Mouse (Mus musculus) heart, postnatal 10 days (tissue): ENCODE data around the gene Prr7. TPM values are rescaled to one million over a fixed set of nuclear protein-coding genes. Genes with fewer than 3 reads are reported as not detected.

ENCODE experiments used
- DNase-seq, 2 experiments: peaks; one replicate each; pipeline ENCODE4 v3.0.0; 2021
- intact Hi-C: fragments of 180-260 bp; cut with DNase I; formaldehyde crosslinking; loops from one replicate; pipeline ENCODE4 v1.15.1; 2025
- microRNA-seq, 2 experiments: library from miRNA; unstranded; fragments of <30 nt; microRNA quantifications; one replicate each; pipeline ENCODE4 v1.2.0; 2022
- total RNA-seq, 2 experiments: library from RNA; stranded (reverse); gene quantifications; 2 replicates each; pipeline ENCODE4 v1.2.3; 2021

Gene Prr7
- total RNA-seq, 2 experiments from 2014 or later, result 1.7 to 1.8 TPM

DNA sequence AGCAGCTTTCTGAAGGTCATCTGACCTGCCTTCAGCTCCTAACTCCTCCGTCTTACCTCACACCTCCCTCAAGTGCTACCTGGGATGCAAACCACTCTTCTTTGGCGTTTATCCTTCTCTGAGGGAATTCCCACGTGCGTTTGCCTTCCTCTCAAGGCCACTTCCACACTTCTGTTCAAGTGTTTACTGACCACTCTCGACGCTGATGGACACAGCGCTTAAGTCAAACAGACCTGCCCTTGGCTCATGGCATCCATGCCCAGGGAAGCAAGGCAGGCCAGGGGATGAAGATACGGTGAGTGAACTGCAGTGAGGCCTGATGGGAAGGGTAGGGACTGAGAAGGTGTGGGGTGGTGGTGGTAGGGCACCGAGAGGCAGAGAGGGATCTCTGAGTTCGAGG is 36.5 kb downstream of the Prr7 start:
- no peak for DNase-seq
- intact Hi-C loops, result no loop called here

DNA sequence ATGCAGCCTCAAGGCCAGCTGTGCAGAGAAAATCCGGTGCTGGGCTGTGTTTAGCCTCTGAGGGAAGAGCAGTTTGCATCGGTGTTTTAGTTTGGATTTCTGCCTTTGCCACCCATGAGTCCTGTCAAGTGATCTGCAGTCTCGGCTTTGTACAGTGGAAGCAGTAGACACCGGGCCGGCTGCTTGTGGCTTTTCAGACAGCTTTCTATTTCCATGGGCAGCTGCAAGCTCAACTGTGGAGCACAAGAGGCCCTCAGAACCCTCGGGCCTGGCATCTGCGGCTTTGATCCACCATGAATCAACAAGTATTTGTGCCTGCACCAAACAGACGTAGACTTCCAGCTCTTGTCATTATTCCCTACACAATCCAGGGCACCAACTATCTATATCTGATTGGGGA is 38.3 kb downstream of the Prr7 start:
- DNase-seq, result no peak
- intact Hi-C loops, result no loop called here

DNA sequence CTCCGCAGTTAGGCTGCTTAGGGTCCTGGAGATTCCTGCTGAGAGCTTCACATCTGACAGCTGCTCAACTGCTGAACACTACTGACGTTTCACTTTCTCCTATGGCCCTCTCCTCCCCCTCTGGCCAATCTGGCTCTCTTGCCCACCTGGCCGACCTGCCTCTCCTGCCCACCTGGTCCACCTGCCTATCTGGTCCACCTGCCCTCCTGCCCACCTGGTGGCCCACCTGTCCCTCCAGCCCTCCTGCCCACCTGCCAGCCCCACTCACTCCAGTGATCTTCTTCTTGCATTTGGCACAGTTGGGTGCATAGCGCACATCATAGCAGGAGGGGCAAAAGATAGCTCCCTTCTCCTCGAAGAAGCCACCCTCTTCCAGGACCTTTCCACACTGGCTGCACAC is 40.3 kb downstream of the Prr7 start:
- intact Hi-C loops, result loop anchor here (2.0 kb wide), 1 partner anchor 16 kb away; the partner anchor contains the start of gene Dbn1
- no peak for DNase-seq

DNA sequence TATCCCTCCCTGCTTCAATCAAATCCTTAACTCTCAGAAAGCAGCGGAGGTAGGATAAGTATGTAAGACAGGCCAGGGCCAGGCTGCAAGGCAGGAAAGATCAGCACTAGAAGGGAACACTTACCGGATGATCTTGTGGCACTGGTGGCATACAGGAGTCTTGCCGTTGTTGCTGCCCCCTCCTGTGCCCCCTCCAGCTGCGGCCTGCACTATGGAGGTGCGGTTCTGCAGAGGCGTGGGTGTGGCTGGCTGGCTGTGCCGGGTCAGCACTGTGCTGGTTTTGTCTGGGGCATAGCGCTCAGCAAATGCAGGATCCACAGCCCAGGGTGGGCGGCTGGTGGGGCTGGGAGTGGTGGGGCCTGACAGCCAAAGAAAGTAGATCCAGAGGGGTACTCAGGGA is 41.7 kb downstream of the Prr7 start:
- no peak for DNase-seq
- intact Hi-C loops, result loop anchor here (2.0 kb wide), 1 partner anchor 17 kb away; the partner anchor contains the start of gene Dbn1

DNA sequence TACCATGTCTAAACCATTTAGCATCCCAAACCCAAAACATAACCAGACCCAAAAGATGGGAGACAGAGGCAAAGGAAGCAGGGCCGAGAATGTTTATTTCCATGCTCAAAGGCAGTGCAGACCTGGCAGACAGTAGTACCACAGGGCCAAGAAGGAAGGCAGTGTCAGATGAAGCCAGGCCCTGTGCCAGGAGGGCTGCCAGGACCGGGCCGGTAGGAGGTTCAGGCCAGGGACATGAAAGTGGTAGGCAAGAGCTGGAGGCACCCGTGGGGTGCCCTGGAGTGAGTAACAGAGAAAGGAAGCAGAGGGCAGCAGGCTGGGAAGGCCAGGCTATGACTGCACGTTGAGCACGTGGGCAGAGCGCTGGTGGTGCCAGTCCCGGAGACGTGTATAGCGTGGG is 42.6 kb downstream of the Prr7 start:
- DNase-seq, result no peak

DNA sequence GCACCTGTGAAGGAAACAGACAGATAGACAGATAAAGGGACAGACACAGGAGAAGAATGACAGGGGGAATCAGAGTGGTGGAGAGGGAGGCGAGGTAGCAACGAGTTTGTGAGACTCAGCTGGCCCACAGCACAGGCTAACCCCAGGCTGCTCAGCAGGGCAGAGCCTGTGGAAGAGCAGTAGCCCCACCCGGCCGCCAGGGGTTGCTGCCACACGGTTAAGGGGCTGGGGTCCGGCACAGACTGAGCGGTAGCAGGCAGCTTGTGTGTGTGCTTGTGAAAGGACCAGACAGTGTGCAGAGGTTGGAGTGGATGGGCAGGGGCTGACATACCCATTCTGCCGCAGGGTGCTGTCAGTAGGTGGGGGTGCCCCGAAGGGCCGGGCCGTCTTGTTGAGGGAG is 43.8 kb downstream of the Prr7 start:
- intact Hi-C loops, result no loop called here
- no peak for DNase-seq

More for the DNA sequence above, 42.6 kb downstream of the Prr7 start:
- intact Hi-C loops, result no loop called here

DNA sequence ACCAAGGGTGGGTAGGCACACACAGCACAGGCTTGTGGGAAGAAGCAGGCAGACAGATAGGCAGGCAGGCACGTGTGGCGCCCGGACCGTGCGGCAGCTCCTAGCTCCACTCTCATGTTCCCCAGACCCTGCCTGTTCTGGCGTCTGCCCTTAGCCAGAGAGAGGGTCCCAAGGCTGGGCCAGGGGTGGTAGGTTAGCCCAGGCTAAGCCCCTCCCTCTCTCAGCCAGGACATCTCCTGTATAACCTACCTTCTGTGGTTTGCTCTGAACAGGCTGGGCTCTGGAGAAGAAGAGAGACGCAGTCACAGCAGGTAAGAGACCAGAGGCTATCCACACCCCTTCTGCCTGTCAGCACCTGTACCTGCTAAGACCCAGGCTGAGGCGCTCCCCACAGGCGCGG is 44.5 kb downstream of the Prr7 start:
- no peak for DNase-seq
- intact Hi-C loops, result no loop called here

DNA sequence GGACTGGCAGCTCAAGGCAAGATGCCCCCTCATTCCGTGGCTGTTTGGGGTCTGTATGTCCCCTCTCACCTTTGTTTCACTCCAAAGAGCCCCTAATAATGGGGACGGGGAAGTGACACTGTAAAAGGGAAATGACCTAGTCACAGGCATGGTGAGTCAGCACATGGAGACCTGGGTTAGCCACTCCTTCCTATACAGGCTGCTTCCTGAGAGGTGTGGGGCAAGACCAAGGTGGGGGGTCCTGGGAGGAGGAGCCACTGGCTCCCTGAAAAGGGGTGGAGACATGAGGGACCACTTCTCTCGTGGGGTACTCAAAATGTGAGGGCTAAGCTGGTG is 46.2 kb downstream of the Prr7 start:
- intact Hi-C loops, result no loop called here
- DNase-seq, result no peak

DNA sequence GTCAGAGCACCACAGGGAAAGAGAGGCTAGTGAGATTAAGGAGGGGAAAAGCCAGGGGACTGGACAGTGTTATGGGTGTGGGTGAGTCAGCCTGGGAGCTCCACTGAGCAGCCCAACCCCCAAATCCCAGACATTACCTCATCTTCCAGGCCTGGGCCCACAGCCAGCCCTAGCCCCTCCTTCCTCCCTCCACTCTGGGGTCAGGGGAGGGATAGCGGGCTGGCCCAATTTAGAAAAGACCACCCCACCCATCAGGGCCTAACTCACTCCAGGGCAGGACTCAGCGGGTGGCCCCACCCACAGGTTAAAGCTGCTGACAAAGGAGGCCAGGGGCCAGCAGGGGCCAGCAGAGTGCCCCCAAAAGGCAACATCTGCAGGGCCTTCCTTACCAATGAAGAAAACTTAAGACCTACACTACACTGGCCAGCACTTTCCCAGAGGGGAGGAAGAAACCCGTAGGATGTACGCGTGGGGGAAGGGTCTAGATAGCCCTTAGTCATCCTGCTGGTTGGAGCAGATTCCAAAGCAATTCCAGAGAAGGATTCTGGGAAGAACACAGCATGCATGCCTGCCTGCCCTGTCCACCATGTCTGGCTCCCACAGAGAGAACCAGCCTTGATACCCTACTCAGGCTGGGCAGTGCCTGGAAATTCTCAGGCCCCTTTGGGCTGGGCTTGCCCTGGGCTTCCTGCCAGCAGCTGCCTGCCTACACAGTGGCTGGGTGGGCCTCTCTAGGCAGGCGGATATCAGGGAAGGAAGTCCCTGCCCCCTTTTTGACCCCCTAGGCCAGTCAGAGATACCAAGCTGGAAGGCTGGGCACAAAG is 46.8 kb downstream of the Prr7 start:
- intact Hi-C loops, result no loop called here
- DNase-seq, result peak; percentile 93 to 94

DNA sequence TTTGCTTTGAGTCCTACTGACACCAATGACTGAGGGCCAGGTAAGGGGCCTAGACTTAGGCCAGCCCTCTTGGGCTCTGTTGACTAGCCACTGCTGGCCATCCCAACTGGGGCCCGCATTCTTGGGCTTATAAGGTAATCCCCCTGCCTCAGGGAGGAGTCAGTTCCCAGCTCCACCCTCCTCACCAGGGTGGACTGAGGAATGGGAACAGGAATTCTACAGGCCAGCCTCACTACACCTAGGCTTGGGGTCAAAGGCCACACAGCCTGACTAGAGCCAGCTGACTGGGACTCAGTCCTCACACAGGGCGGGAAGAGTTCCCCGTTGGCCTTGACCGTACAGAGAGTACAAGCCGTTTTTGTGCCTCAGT is 47.4 kb downstream of the Prr7 start:
- intact Hi-C loops, result no loop called here
- peak in 1 of 2 experiments; percentile 43 for DNase-seq

DNA sequence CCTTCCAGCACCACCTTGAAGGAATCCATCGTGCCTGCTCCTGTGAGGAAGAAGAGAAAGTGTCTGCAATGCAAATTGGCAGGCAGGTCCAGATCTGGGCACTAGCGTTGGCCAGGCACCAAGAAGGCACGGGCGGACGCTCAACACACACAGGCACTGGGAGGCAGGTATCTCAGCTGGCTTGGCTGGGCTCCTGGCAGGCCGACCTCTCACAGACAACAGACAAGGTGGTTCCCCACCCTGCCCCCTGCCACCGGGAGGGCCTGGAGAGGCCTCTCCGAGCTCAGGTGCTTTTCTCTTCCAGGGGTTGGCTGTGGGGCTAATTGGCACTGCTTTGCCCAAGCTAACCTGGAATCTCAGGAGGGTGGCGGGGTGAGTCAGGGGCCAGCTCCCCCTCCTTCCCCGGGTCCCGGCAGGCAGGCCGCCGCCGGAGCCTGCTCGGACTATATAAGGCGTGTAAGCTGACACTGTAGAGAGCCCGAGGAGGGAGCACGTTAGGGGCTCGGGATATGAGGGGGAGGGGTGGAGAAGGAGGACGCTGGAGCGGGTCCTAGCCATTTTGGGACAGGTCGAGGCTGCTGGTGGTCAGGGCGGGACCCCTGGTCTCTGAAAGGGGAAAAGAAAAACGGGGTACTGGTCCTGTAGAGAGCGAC is 48.4 kb downstream of the Prr7 start:
- DNase-seq, result peak; percentile 77 to 82
- intact Hi-C loops, result loop anchor here (1.0 to 2.0 kb wide), 2 partner anchors 40 to 91 kb away; no protein-coding TSS in a partner anchor

DNA sequence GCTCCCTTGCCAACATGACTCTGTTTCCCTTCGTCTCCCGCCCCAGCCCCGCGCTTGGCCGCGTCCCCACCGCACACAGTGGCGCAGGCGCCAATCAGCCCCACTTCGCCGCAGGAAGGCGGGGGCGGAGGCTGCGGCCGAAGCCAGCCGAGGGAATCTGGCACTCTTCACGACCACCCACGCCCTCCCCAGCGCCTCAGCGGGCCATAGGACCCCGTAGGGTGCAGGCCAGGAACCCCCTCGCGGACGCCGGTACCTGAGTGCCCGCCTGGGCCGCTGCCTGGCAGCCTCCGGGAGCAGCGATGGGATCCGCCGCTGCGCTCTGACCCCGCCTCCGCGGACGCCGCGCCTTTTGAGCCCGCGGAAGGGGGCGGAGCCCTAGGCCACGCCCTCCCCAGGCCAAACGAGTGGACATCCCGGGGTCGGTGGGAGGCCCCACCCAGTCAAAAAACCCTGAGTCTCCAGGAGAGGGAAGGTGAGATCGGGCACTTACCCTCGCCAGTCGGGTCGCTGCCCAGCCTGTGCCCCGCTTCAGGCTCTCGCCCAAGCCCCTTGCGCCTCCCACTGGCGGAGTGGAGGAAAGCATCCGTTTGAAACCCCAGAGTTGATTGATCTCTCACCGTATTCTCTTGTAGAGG is 49.2 kb downstream of the Prr7 start, which contains the start of gene Pdlim7:
Gene Pdlim7 (minus strand): TSS at position 566 of the 638 bp plus-strand sequence.
- DNase-seq, result peak; percentile 93 to 94
- intact Hi-C loops, result loop anchor here (1.0 to 2.0 kb wide), 2 partner anchors 40 to 92 kb away; no protein-coding TSS in a partner anchor

DNA sequence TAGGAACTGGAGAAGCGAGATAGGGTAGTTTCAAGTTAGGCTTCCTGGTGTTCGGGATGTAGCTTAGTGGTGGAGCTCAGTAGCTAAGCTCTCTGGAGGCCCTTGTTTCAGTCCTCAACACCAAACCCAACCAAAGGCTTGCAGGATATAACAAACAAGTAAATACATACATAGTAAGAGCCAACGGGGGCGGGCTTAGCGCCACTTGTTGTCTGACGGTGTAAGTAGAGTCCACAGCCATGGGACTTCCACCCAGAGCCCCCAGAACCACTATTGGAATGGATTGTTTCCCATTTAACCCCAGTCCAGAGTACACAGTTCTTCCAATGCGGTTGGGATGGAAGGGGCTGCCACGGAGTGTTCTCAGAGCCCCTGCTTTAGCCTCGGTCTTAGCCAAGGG is 49.8 kb downstream of the Prr7 start:
- DNase-seq, result no peak
- intact Hi-C loops, result loop anchor here (1.0 to 2.0 kb wide), 3 partner anchors 35 to 93 kb away; no protein-coding TSS in a partner anchor

DNA sequence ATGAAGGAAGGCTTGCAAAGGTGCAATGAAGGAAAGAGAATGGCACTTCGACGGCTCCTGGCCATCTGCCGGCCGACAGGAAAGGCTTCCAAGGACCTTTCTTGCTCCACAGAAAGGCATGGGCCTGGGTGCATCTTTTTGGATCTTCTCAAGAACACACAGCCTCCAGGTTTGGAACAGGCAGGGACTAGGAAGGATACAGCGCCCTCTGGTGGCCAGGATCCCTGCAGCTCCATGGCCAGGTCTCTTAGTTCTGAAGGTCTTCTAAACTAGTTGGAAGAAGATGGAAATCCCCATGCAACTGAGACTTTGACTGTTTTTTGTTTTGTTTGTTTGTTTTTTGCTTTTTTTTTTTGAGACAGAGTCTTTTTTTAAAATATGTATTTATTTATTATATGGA is 52.9 kb downstream of the Prr7 start:
- intact Hi-C loops, result loop anchor here (1.0 kb wide), 2 partner anchors 99 to 112 kb away; no protein-coding TSS in a partner anchor
- DNase-seq, result peak; percentile 89 to 94

DNA sequence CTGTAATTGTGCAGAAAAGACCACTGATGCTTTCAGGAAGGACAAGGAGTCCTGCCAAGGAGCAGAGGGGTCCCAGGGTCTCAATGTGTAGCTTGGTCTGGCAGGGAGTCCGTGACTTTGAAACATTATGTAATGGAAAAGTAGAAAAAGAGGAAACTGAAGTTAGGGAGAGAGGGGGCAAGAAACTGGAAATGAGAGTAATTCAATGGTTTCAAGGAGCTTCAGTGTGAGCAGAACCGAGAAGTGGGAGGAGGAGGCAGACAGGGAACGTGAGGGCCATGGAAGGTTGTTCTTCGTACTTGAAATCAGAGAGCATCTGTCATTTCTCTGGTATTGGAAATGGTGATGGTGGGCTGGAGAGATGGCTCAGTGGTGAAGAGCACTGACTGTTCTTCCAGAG is 55.5 kb downstream of the Prr7 start:
- intact Hi-C loops, result no loop called here
- DNase-seq, result no peak

DNA sequence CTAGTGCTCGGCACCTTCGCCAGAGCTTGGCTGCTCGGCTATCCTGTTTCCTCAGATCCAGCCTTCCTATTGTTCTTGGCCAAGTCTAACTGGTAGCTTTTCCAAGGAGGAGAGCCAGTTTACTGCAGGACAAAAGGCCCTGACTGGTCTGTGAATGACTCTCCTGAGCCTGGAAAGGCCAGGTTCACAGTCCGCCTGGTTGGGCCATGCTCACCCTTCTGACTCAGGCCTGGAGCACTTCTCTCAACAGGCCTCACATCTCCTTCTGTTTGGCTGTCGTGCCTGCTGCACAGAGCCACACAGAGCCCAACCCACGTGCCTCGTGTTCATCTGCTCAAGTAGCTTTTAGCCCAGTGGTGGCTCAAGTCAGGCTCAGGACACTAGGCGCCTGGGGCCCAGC is 58.7 kb downstream of the Prr7 start:
- intact Hi-C loops, result no loop called here
- DNase-seq, result peak; percentile 40 to 52

Small RNA genes within 50 kb of the gene (microRNA-seq; reads per million reads assigned to microRNA genes)
- gene Mir6943 (1.4 to 2.1 reads per million in 2 experiments), gene Mir6944 (2.4 to 8.7 reads per million in 2 experiments), gene Mir6945 (0.47 to 2.1 reads per million in 2 experiments)

Other genes with a start within 250 kb of the Prr7 start
- gene Prelid1, start 143.8 kb upstream of the Prr7 start, total RNA-seq, result 100 to 1,000 TPM; 125 to 126 TPM
- gene Rab24, start 142.3 kb upstream of the Prr7 start, total RNA-seq, result 10 to 100 TPM; 40.0 to 40.2 TPM
- 1 to 10 TPM; 7.0 to 7.3 TPM for gene Mxd3, start 134.4 kb upstream of the Prr7 start, total RNA-seq
- 10 to 100 TPM; 56.7 to 58.2 TPM for gene Lman2, start 101.5 kb upstream of the Prr7 start, total RNA-seq
- gene Rgs14, start 94.5 kb upstream of the Prr7 start, total RNA-seq, result under 1 TPM; 0.60 to 0.74 TPM
- not detected for gene Slc34a1, start 66.1 kb upstream of the Prr7 start, total RNA-seq
- not detected for gene Pfn3, start 49.0 kb upstream of the Prr7 start, total RNA-seq
- gene F12, start 37.5 kb upstream of the Prr7 start, total RNA-seq, result not detected
- 10 to 100 TPM; 26.3 to 28.5 TPM for gene Grk6, start 19.2 kb upstream of the Prr7 start, total RNA-seq
- gene Dbn1, start 23.8 kb downstream of the Prr7 start, total RNA-seq, result 10 to 100 TPM; 53.7 to 58.2 TPM
- gene Pdlim7, start 49.4 kb downstream of the Prr7 start, total RNA-seq, result 10 to 100 TPM; 63.6 to 74.2 TPM
- 1 to 10 TPM; 1.7 to 1.8 TPM for gene Dok3, start 65.0 kb downstream of the Prr7 start, total RNA-seq
- 10 to 100 TPM; 17.5 to 18.2 TPM for gene Ddx41, start 72.4 kb downstream of the Prr7 start, total RNA-seq
- 10 to 100 TPM; 22.8 to 24.2 TPM for gene Fam193b, start 106.9 kb downstream of the Prr7 start, total RNA-seq
- gene Tmed9, start 109.5 kb downstream of the Prr7 start, total RNA-seq, result 100 to 1,000 TPM; 104 to 106 TPM
- gene B4galt7, start 135.6 kb downstream of the Prr7 start, total RNA-seq, result 10 to 100 TPM; 11.2 to 12.2 TPM
- 10 to 100 TPM; 14.5 to 18.0 TPM for gene Caml, start 158.7 kb downstream of the Prr7 start, total RNA-seq
- 10 to 100 TPM; 29.8 to 33.5 TPM for gene Ddx46, start 170.8 kb downstream of the Prr7 start, total RNA-seq
- 10 to 100 TPM; 61.0 to 66.0 TPM for gene B230219D22Rik, start 228.9 kb downstream of the Prr7 start, total RNA-seq